17 mouse cellular contexts compared by ENCODE assay signal in the genomic region with DNA sequence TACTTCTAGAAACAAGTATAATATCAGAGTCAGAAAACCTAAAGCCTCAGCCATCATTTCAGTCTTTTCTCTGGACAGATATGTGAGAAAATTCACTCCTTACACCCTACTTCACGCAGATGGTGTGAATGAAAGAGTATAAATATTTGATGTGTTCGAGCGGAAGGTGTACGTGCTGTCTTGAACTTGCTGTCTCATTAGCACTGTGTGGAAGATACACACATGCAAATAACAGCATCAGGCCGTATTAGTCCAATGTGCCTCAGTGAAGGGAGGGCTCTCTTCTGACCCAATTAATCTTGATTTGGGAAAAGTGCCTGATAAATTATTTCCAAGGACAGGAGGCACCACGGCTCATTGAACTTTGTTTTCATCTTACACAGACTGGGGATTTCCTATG.
"Had no signal": no experiment of that assay in that cellular context is flagged by ENCODE, and none has a peak within 500 bp of the region (broad histone marks: within the 10 kb centered on the region; RNA-seq: fewer than 3 reads in every experiment).

No protein-coding gene starts in this region.

- H3K4me1 ChIP-seq: lung, embryonic 15.5 days; megakaryocyte, embryonic 14.5 days; midbrain, embryonic 15.5 days; neural tube, embryonic 12.5 days; stomach, embryonic 15.5 days had no signal

- H3K27ac ChIP-seq: lung, embryonic 15.5 days; macrophage; midbrain, embryonic 13.5 days; midbrain, embryonic 15.5 days; neural tube, embryonic 12.5 days; stomach, embryonic 15.5 days; stomach, postnatal 0 days had no signal

- ATAC-seq: lung, postnatal 0 days; midbrain, embryonic 13.5 days; midbrain, embryonic 15.5 days had no signal

- H3K27me3 ChIP-seq: lung, embryonic 15.5 days; megakaryocyte, embryonic 14.5 days; midbrain, embryonic 13.5 days; midbrain, embryonic 15.5 days; neural tube, embryonic 12.5 days; stomach, embryonic 15.5 days had no signal

- H3K36me3 ChIP-seq: lung, embryonic 15.5 days; midbrain, embryonic 13.5 days; midbrain, embryonic 15.5 days; neural tube, embryonic 12.5 days; stomach, embryonic 15.5 days had no signal

- H3K4me2 ChIP-seq: lung, embryonic 15.5 days; midbrain, embryonic 11.5 days; midbrain, embryonic 13.5 days; midbrain, embryonic 15.5 days; neural tube, embryonic 12.5 days; stomach, embryonic 15.5 days had no signal

- H3K9ac ChIP-seq: lung, embryonic 15.5 days; midbrain, embryonic 13.5 days; midbrain, embryonic 15.5 days; neural tube, embryonic 12.5 days; stomach, embryonic 15.5 days had no signal

- DNase-seq: lung, adult 2 months; lung, postnatal 14 days; lung, postnatal 36 days; right cerebral cortex, postnatal 14 days; thymus, adult 2 months; thymus, postnatal 25 days; thymus, postnatal 4 days had no signal

- H3K9me3 ChIP-seq: lung, embryonic 15.5 days; megakaryocyte, embryonic 14.5 days; midbrain, embryonic 13.5 days; midbrain, embryonic 15.5 days; neural tube, embryonic 12.5 days; stomach, embryonic 15.5 days had no signal

- H3K4me3 ChIP-seq: lung, embryonic 15.5 days; megakaryocyte, embryonic 14.5 days; midbrain, embryonic 13.5 days; midbrain, embryonic 15.5 days; neural tube, embryonic 12.5 days; stomach, embryonic 15.5 days had no signal
